Mouse (Mus musculus): ENCODE measurements around the gene Fxr2. TPM values are rescaled to one million over a fixed set of nuclear protein-coding genes. Genes with fewer than 3 reads are reported as not detected.

Fxr2 gene
- polyA plus RNA-seq (2012; fragmentation: generic; extraction: Trizol) = 104 TPM

GRCm38 (mm10) chr11:69632284-69633089 lies at the start of gene Fxr2:
Gene Fxr2, plus strand, starts transcription at chr11:69632990.
- TF ChIP-seq POLR2A (IDR thresholded peaks at IDR 0.05; ENCODE audit: insufficient read length, low read depth) (peak; percentile 85), POLR2AphosphoS2 (IDR thresholded peaks at IDR 0.05; ENCODE audit: insufficient read length, low read depth) (peak; percentile 89), SRF (IDR thresholded peaks at IDR 0.05; ENCODE audit: control insufficient read depth, insufficient read length, low read depth) (no peak)
- no peaks in the 10 kb centered on the region for H3K27me3 ChIP-seq (ENCODE audit: control insufficient read depth, insufficient read depth, insufficient read length)
- peak within 1 kb of the TSS; percentile 58 for H3K4me3 ChIP-seq
- H3K79me2 ChIP-seq (ENCODE audit: control insufficient read depth, insufficient read depth) = peaks cover 43% of the 10 kb centered on the region
- H3ac ChIP-seq (ENCODE audit: control insufficient read depth, insufficient read length) = peak within 1 kb of the TSS; percentile 34
- peak within 1 kb of the TSS; percentile 95 for H3K4me2 ChIP-seq (ENCODE audit: low read depth)
- H3K36me3 ChIP-seq (ENCODE audit: control insufficient read depth, insufficient read depth) = no peaks in the 10 kb centered on the region

DNA sequence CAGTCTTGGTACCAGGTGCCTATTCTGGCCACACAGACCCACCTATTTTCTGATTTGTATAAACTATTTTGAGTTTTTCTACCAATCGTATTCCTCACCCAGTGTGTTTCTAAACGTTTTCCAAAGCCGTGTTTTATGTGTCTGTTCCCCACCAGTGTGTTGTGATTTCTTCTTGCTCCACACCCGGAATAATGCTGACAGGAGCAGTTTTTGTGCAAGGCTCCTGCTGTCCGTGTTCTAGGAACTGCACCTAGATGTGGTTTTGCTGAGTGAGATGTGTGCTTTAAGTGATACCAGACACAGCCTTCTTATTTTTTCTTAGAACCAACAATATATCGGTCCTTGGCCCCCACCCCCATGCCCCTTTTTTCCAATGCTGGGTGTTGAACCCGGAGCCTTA lies 48.8 kb upstream of the Fxr2 start:
- TF ChIP-seq REST (IDR thresholded peaks at IDR 0.05; ENCODE audit: insufficient read depth, insufficient read length) (no peak), POLR2A (IDR thresholded peaks at IDR 0.05; ENCODE audit: insufficient read length, low read depth) (no peak), E2F4 (IDR thresholded peaks at IDR 0.05; ENCODE audit: insufficient read depth) (no peak), POLR2AphosphoS2 (IDR thresholded peaks at IDR 0.05; ENCODE audit: insufficient read length, low read depth) (no peak), CEBPB (IDR thresholded peaks at IDR 0.05; ENCODE audit: insufficient read depth, poor library complexity, severe bottlenecking) (no peak), TCF3 (IDR thresholded peaks at IDR 0.05; ENCODE audit: insufficient read length, low read depth) (no peak), MAX (IDR thresholded peaks at IDR 0.05; ENCODE audit: low read depth) (no peak)
- Histone ChIP-seq H3K36me3 (ENCODE audit: control insufficient read depth, insufficient read depth) (peaks cover 5% of the 10 kb centered on the region), H3K79me2 (ENCODE audit: control insufficient read depth, insufficient read depth) (peaks cover 60% of the 10 kb centered on the region)

GRCm38 (mm10) chr11:69584937-69585336 lies 47.9 kb upstream of the Fxr2 start:
- H3ac ChIP-seq (ENCODE audit: control insufficient read depth, insufficient read length) = no peak overlapping the region
- no peak overlapping the region for H3K4me2 ChIP-seq (ENCODE audit: low read depth)
- H3K27me3 ChIP-seq (ENCODE audit: control insufficient read depth, insufficient read depth, insufficient read length) = no peaks in the 10 kb centered on the region
- H3K4me3 ChIP-seq = no peak overlapping the region
- peaks cover 9% of the 10 kb centered on the region for H3K36me3 ChIP-seq (ENCODE audit: control insufficient read depth, insufficient read depth)
- peaks cover 60% of the 10 kb centered on the region for H3K79me2 ChIP-seq (ENCODE audit: control insufficient read depth, insufficient read depth)
- no peak for TF ChIP-seq REST (IDR thresholded peaks at IDR 0.05; ENCODE audit: insufficient read depth, insufficient read length)
- no peak for TF ChIP-seq MAX (IDR thresholded peaks at IDR 0.05; ENCODE audit: low read depth)
- no peak for TF ChIP-seq E2F4 (IDR thresholded peaks at IDR 0.05; ENCODE audit: insufficient read depth)
- no peak for TF ChIP-seq SRF (IDR thresholded peaks at IDR 0.05; ENCODE audit: control insufficient read depth, insufficient read length, low read depth)

More for the DNA sequence above, 48.8 kb upstream of the Fxr2 start:
- H3K27me3 ChIP-seq (ENCODE audit: control insufficient read depth, insufficient read depth, insufficient read length) = no peaks in the 10 kb centered on the region
- no peak overlapping the region for H3ac ChIP-seq (ENCODE audit: control insufficient read depth, insufficient read length)
- no peak overlapping the region for H3K4me2 ChIP-seq (ENCODE audit: low read depth)
- H3K4me3 ChIP-seq = no peak overlapping the region

GRCm38 (mm10) chr11:69585718-69586325 lies 47.0 kb upstream of the Fxr2 start:
- H3K36me3 ChIP-seq (ENCODE audit: control insufficient read depth, insufficient read depth) = peaks cover 12% of the 10 kb centered on the region
- H3K27me3 ChIP-seq (ENCODE audit: control insufficient read depth, insufficient read depth, insufficient read length) = no peaks in the 10 kb centered on the region
- no peak overlapping the region for H3K4me3 ChIP-seq
- no peak for TF ChIP-seq E2F4 (IDR thresholded peaks at IDR 0.05; ENCODE audit: insufficient read depth)
- no peak for TF ChIP-seq MYOD1 (IDR thresholded peaks at IDR 0.05; ENCODE audit: control insufficient read depth in 1 of 3, insufficient read length in 2 of 3, low read depth in 2 of 3)
- no peak for TF ChIP-seq USF1 (IDR thresholded peaks at IDR 0.05; ENCODE audit: low read depth)
- no peak for TF ChIP-seq TCF3 (IDR thresholded peaks at IDR 0.05; ENCODE audit: insufficient read length, low read depth)
- TF ChIP-seq POLR2A (IDR thresholded peaks at IDR 0.05; ENCODE audit: insufficient read length, low read depth) = no peak
- TF ChIP-seq TCF12 (IDR thresholded peaks at IDR 0.05; ENCODE audit: insufficient read depth, poor library complexity, severe bottlenecking) = no peak
- TF ChIP-seq MAX (IDR thresholded peaks at IDR 0.05; ENCODE audit: low read depth) = no peak
- no peak for TF ChIP-seq REST (IDR thresholded peaks at IDR 0.05; ENCODE audit: insufficient read depth, insufficient read length)
- no peak for TF ChIP-seq CEBPB (IDR thresholded peaks at IDR 0.05; ENCODE audit: insufficient read depth, poor library complexity, severe bottlenecking)
- TF ChIP-seq SRF (IDR thresholded peaks at IDR 0.05; ENCODE audit: control insufficient read depth, insufficient read length, low read depth) = no peak
- no peak for TF ChIP-seq MYOG (IDR thresholded peaks at IDR 0.05; ENCODE audit: control insufficient read depth in 1 of 3, insufficient read depth in 1 of 3, insufficient read length in 2 of 3, low read depth in 2 of 3)
- TF ChIP-seq POLR2AphosphoS2 (IDR thresholded peaks at IDR 0.05; ENCODE audit: insufficient read length, low read depth) = no peak
- H3K79me2 ChIP-seq (ENCODE audit: control insufficient read depth, insufficient read depth) = peaks cover 53% of the 10 kb centered on the region
- H3ac ChIP-seq (ENCODE audit: control insufficient read depth, insufficient read length) = no peak overlapping the region
- no peak overlapping the region for H3K4me2 ChIP-seq (ENCODE audit: low read depth)

- Histone ChIP-seq H3K4me3 (no peak overlapping the region), H3K36me3 (ENCODE audit: control insufficient read depth, insufficient read depth) (peaks cover 13% of the 10 kb centered on the region), H3ac (ENCODE audit: control insufficient read depth, insufficient read length) (no peak overlapping the region), H3K79me2 (ENCODE audit: control insufficient read depth, insufficient read depth) (peaks cover 22% of the 10 kb centered on the region), H3K4me2 (ENCODE audit: low read depth) (no peak overlapping the region), H3K27me3 (ENCODE audit: control insufficient read depth, insufficient read depth, insufficient read length) (no peaks in the 10 kb centered on the region)
- no peak for TF ChIP-seq MYOD1 (IDR thresholded peaks at IDR 0.05; ENCODE audit: control insufficient read depth in 1 of 3, insufficient read length in 2 of 3, low read depth in 2 of 3)
- TF ChIP-seq SRF (IDR thresholded peaks at IDR 0.05; ENCODE audit: control insufficient read depth, insufficient read length, low read depth) = no peak
- TF ChIP-seq REST (IDR thresholded peaks at IDR 0.05; ENCODE audit: insufficient read depth, insufficient read length) = no peak
- no peak for TF ChIP-seq MAX (IDR thresholded peaks at IDR 0.05; ENCODE audit: low read depth)
- TF ChIP-seq POLR2AphosphoS2 (IDR thresholded peaks at IDR 0.05; ENCODE audit: insufficient read length, low read depth) = no peak
- TF ChIP-seq USF1 (IDR thresholded peaks at IDR 0.05; ENCODE audit: low read depth) = no peak
- no peak for TF ChIP-seq E2F4 (IDR thresholded peaks at IDR 0.05; ENCODE audit: insufficient read depth)
- no peak for TF ChIP-seq TCF3 (IDR thresholded peaks at IDR 0.05; ENCODE audit: insufficient read length, low read depth)
- TF ChIP-seq MYOG (IDR thresholded peaks at IDR 0.05; ENCODE audit: control insufficient read depth in 1 of 3, insufficient read depth in 1 of 3, insufficient read length in 2 of 3, low read depth in 2 of 3) = no peak
- no peak for TF ChIP-seq POLR2A (IDR thresholded peaks at IDR 0.05; ENCODE audit: insufficient read length, low read depth)
- TF ChIP-seq TCF12 (IDR thresholded peaks at IDR 0.05; ENCODE audit: insufficient read depth, poor library complexity, severe bottlenecking) = no peak
These were observed 43.5 kb upstream of the Fxr2 start for GRCm38 (mm10) chr11:69589207-69589834.

All from myocyte (in vitro differentiated cells).